In the genomic region with DNA sequence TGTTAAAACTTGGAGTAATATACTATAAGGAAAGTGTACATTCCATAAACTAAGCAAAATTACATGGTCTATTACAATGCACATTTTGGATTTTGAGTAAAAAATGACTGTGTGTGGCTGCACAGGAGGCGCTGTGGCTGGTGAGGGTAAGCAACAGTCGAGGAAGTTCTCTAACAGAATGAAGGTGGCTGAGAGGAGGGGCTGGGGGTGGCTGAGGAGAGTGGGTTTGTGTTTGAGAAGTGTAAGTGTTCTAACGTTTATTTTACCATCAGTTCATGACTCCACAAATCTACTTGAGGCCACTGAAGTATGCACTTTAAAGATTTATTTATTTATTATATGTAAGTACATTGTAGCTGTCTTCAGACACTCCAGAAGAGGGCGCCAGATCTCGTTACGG, we compare ENCODE assay signal across 16 mouse cellular contexts.
"Had no signal": no experiment of that assay in that cellular context is flagged by ENCODE, and none has a peak within 500 bp of the region (broad histone marks: within the 10 kb centered on the region; RNA-seq: fewer than 3 reads in every experiment).

No protein-coding gene starts in this region.

- H3K9ac ChIP-seq: limb, embryonic 13.5 days; liver, embryonic 12.5 days; liver, embryonic 15.5 days; midbrain, embryonic 12.5 days; stomach, embryonic 15.5 days had no signal

- H3K4me3 ChIP-seq: layer of hippocampus, adult 2 months; limb, embryonic 10.5 days; limb, embryonic 13.5 days; liver, embryonic 12.5 days; liver, embryonic 15.5 days; midbrain, embryonic 12.5 days; myocyte; stomach, embryonic 15.5 days had no signal

- H3K9me3 ChIP-seq: limb, embryonic 10.5 days; limb, embryonic 13.5 days; liver, embryonic 12.5 days; liver, embryonic 15.5 days; midbrain, embryonic 12.5 days; stomach, embryonic 15.5 days had no signal

- H3K36me3 ChIP-seq: limb, embryonic 10.5 days; limb, embryonic 13.5 days; liver, embryonic 12.5 days; liver, embryonic 15.5 days; midbrain, embryonic 12.5 days; stomach, embryonic 15.5 days had no signal

- H3K27me3 ChIP-seq: limb, embryonic 13.5 days; liver, embryonic 12.5 days; liver, embryonic 15.5 days; midbrain, embryonic 12.5 days; stomach, embryonic 15.5 days had no signal

- ATAC-seq: intestine, postnatal 0 days; liver, embryonic 12.5 days; midbrain, embryonic 16.5 days had no signal

- H3K27ac ChIP-seq: kidney, postnatal 0 days; layer of hippocampus, adult 2 months; limb, embryonic 10.5 days; limb, embryonic 13.5 days; liver, embryonic 12.5 days; liver, embryonic 15.5 days; midbrain, embryonic 12.5 days; stomach, embryonic 15.5 days had no signal

- DNase-seq: kidney, adult 2 months; kidney, postnatal 25 days; layer of hippocampus, adult 9-11 months; liver; lung, adult 2 months had no signal

- H3K4me1 ChIP-seq: midbrain, embryonic 12.5 days had no signal

- H3K4me2 ChIP-seq: limb, embryonic 13.5 days; liver, embryonic 12.5 days; liver, embryonic 15.5 days; midbrain, embryonic 12.5 days; stomach, embryonic 15.5 days had no signal
